Mouse (Mus musculus): ENCODE results near the gene Slc6a15. TPM values are rescaled to one million over a fixed set of nuclear protein-coding genes. Genes with fewer than 3 reads are reported as not detected.

The Slc6a15 gene
- 10 to 100 TPM; 48.5 to 49.8 TPM for total RNA-seq (2021)

DNA sequence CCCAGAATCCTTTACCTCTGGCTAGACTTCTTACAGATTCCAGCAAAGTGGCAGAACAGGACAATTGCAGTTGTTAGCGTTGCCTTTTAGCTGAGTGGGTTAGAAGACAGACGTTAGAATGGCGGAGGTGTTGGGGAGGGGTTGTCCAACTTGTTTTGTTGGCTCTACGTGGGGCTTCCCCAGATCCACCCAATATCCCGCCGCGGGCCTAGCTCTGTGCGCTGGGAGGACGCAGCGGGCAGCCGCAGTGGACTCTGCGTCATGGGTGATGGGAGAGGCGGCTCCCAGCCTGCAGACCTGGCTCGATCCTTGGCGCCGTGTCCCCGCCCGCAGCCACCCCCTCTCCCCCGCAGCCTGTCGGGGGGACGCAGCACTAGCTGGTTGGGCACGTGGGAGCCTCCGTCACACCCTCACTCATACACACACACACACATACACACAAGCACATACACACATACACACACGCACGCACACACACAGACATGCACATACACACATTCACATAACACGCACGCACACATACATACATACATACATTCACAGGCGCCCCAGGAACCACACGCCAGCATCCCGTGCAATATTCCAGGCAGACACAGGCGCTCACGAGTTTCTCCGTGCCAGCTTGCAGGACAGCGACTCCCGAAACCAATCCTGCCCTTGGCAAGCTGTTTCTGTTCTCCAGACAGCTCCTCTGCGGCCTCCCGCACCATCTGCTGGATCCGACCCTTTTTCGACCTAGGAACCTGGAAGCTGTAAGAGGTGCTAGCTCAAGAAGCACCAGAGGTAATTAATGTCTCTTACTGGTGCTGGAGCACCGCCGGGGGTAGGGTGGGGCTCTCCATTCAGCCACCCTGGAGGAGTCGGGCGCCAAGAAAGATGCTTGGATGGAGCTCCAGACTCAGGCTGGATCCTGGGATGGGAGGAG lies at the start of gene Slc6a15:
Slc6a15 (plus strand) TSS at position 413 of the 925 bp plus-strand sequence.
- intact Hi-C loops (cut with DNase I): no loop called here
- peak; percentile 69 to 77 for DNase-seq (ENCODE audit: low spot score in 2 of 2)

DNA sequence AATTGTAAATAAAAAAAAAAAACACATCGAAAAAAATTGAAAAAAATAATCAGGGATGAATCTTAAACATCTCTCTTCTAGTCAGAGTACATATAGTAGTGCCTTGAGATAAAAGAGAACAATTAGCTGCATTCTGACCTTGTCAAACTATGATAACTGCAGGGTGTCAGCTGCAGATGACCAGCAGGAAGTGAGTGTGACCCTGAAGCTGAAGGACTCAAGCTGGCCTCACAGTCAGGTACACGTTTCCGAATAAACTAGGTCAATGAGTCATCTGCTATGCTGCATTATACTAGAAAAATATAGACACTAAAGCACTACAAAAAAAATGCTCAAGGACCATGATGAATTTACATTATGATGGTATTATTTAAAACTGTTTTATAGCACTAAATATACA lies 45.6 kb upstream of the Slc6a15 start:
- intact Hi-C loops (cut with DNase I): no loop called here
- no peak for DNase-seq (ENCODE audit: low spot score in 2 of 2)

DNA sequence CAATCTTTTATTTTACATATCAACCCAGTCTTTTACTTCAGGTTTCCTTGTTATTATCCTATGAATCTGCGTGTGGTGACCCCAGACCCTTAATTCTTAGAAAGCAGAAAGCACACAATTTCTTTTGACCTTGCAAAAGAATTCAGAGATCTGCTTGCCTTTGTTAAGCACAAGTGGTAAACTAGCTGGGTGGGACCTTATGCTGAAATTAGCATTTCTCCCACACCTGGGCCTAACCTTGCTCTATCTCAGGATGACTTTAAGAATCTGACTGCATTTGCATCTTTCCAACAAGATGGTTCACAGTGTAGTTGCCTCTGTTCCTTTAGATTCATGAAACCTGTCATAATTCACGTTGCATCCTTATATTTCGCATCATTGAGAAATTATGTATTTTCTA lies 44.2 kb upstream of the Slc6a15 start:
- DNase-seq (ENCODE audit: low spot score in 2 of 2): no peak
- intact Hi-C loops (cut with DNase I): no loop called here

DNA sequence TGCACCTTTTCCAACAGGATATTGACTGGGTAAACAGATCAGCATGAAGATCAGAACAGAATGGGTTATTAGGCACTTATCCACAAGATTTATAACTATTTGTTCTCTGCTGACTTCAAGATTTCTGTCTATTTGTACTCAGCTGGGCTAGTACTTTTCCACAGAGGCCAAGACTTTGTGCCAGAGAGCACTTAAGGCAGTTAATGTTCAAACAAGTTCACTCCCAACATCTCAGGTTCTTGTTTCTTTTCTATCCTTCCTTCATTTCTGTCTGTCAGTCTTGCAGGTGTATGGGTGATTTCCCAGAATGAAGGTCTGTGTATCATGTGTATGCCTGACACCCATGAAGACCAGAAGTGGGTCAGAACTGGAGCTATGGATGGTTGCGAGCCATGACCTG lies 33.3 kb upstream of the Slc6a15 start:
- intact Hi-C loops (cut with DNase I): no loop called here
- DNase-seq (ENCODE audit: low spot score in 2 of 2): no peak

DNA sequence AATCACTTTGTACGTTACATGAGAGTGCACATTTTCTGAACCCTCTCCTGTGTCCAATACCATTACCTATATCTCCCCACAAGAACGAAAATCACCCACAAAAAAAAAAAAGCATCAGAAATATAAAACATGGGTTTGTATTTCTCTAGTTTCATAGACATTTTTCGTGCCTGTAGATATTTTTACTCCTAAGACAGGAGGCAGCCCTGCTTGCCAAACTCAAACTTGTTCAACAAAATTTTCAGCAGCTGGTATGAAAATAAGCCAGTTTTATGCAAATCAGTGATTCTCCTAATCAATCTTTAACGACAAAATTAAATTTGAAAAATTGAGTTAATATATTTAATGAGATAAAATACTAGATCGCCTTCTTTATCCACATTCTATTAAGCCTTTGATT lies 27.7 kb upstream of the Slc6a15 start:
- intact Hi-C loops (cut with DNase I): no loop called here
- no peak for DNase-seq (ENCODE audit: low spot score in 2 of 2)

DNA sequence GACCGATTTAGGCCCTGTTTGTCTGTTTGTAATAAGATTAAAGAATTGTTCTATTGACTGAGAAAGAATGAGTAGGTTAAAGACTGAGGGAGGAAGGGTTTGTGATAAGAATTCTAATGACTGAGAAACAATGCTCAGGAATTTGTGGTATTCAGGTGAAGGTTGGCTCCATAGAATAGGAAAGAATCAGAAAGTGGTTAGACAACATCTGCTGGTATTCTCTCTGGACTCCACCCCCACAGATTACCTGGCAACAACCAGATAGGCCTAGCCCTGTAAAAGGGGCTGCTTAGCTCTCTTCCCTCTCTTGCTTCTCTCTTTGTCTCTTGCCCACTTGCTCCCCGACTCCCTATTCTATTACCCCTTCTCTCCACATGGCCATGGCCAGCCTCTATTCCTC lies 20.8 kb upstream of the Slc6a15 start:
- intact Hi-C loops (cut with DNase I): no loop called here
- no peak for DNase-seq (ENCODE audit: low spot score in 2 of 2)

DNA sequence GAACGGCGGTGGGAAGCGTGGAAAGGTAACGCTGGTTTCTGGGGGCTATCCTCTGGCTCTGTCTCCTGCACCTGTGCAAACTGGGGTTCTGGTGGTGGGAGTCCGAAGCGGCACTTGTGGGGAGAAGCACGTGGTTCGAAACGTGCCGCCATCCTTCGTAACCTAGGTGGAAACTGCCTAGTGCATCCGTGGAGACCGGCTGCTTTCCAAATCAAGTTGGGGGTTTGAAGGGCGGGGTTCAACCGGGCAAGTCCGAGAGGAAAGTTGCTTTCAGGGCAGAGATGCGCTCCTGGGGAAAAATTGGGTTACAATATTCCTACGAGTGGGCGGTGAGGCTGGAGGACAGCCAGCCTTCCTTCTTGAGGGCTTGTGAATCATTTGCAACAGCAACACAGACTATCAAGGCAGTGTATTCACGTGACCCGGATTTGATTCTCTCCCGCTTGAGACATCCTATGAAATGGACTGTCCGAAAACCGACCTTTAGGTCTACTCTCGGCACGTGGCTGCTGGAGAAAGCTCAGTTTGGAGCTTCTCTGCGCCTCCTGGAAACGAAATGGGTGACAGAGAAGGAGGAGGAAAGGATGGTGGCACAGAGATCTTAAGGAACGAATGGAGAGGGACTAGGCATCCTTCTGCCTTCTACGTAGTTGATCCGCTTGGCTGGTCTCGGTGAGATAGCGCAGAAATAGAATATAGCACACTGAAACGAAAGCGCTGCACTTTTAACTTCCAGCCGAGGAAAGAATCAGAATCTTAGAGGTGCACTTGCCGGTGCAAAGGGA lies 905 bp downstream of the Slc6a15 start:
- intact Hi-C loops (cut with DNase I): no loop called here
- peak in 1 of 2 experiments; percentile 73 for DNase-seq (ENCODE audit: low spot score in 2 of 2)

DNA sequence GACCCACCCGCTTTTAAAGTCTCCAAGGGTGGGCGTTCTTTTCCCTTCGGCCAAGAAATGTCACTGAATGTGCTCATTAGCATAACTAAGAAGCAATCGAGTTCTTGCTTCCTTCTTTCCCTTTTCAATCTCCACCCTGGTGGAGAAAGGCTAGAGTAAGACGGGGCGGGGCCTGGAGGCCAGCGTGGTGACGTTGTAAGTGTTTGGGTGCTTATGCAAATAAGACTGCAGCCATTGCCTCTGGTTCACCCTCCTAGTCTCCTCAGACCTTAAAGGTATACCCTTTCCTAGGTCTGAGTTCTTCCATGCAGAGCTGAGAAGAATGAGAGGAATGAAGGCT lies 1.5 kb downstream of the Slc6a15 start:
- intact Hi-C loops (cut with DNase I): no loop called here
- peak; percentile 54 to 60 for DNase-seq (ENCODE audit: low spot score in 2 of 2)

DNA sequence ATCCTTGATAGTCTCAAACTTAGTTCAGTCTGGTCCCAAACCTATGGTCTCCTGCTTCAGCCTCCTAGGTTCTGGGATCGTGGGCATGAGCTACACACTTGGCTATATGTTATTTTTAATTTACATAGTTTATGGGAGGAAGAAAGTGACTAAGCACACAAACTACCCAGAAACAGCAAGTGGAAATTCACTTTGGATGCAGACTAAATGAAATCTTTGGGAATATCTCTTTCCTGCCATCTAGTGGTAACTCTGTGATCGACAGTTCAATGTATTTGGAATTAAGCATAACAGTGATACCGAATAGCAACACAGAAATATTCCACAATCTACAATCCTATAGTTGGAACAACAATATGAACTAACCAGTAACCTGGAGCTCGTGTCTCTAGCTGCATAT lies 34.6 kb downstream of the Slc6a15 start:
- intact Hi-C loops (cut with DNase I): no loop called here

DNA sequence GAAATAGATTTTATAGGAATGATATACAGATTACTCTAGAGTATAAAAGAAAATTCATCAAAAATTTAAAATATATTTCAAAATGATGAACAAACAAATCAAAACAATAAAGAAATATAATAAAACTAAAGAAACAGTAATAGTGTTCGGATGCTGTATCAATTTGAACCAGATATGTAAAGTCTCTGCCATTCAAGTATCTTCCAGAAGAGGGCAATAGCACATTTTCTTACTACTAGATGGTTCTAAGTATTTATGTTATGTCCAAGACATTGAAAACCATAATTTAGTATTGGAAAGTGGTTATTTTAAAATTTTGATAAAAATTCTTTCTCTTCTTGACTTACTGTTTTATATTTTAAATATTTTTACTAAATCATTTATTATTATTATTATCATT lies 60.1 kb downstream of the Slc6a15 start:
- DNase-seq (ENCODE audit: low spot score in 2 of 2): no peak
- intact Hi-C loops (cut with DNase I): no loop called here

More for the DNA sequence above, 34.6 kb downstream of the Slc6a15 start:
- DNase-seq (ENCODE audit: low spot score in 2 of 2): no peak

DNA sequence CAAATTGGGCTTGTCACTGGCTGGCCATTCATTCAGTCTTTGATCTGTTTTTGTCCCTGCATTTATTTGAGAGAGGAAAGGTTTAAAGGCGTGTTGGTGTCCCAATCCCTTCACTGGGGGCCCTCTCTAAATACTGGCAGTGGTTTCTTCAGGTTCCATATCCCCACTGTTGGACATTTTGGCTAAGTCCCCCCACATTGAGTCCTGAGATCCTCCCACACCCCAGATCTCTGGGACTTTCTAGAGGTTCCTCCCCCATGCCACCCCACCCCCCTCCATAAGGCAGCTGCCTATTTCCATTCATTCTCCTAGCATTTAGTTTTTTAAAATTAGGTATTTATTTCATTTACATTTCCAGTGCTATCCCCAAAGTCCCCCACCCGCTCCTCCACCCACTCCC lies 75.0 kb downstream of the Slc6a15 start:
- intact Hi-C loops (cut with DNase I): no loop called here
- no peak for DNase-seq (ENCODE audit: low spot score in 2 of 2)

DNA sequence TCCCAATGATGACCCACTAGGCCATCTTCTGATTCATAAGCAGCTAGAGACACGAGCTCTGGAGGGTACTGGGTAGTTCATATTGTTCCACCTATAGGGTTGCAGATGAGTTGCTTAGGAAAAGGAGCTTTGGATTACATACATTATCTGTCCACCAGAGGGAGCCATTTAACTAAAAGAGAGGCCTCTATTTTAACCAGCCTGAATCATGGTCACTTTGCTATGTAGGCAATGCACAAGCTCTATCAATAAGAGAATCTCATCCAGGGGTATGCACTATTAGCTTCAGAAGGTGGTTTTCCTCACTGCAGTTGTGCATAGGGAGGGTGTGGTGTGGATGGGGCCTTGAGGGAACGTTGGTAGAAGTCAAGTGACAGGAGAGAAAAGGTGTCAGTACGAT lies 75.5 kb downstream of the Slc6a15 start:
- intact Hi-C loops (cut with DNase I): no loop called here
- DNase-seq (ENCODE audit: low spot score in 2 of 2): peak in 1 of 2 experiments; percentile 7

DNA sequence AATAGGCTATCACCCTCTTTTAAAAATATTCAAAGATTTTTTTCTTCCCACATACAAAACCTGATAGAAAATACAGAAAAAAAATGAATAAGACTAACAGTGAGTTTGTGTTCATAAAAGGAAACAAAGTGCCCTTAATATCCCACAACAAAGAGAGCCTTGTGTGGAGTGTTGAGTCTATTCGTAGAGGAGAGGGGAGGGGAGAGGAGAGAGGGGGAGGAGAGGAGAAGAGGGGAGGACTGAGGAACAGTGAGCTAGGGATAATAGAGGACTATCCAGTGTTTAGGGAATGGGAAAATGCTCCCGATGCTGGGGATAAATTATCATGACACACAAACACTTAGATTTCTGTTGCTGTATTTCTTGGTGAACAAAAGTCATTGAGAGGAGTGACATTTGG lies 80.8 kb downstream of the Slc6a15 start:
- intact Hi-C loops (cut with DNase I): no loop called here
- no peak for DNase-seq (ENCODE audit: low spot score in 2 of 2)

DNA sequence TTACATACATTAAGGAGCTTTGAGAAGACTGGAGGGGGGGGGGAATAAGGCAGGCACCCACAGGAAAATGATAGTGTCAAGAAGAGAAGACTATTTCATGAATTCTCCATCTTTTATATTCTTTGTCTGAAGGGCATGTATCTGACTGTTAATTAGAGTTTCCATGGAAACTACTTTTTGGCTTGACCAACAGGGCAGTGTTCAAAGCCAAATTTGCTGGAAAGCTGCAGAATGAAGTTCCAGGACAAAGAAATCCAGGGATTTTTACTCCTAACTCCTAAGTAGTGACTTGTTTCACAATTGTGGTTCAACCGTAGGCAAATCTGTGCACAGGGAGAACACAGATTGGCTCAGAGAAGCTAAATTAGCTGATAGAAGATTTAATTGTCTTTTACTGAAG lies 90.3 kb downstream of the Slc6a15 start:
- intact Hi-C loops (cut with DNase I): no loop called here
- DNase-seq (ENCODE audit: low spot score in 2 of 2): no peak

Other genes with a start within 250 kb of the Slc6a15 start
- 1 to 10 TPM; 3.8 to 4.8 TPM for gene Lrriq1, start 131.5 kb upstream of the Slc6a15 start, total RNA-seq (2021)

Measured in left cerebral cortex, postnatal 36 days (tissue).